Mouse (Mus musculus) E14TG2a.4 (cell line): ENCODE measurements at regions not wholly inside any gene's neighbourhood (a gene's known extent, or its start where the extent isn't known, plus 50 kb on each side); places are given as distances from the start of the nearest gene placed in this dataset.

Experiments
- CTCF ChIP-seq: conservative IDR thresholded peaks from 2 replicates; pipeline ENCODE4 v1.5.1; 2014; ENCODE audit warnings: low read length
- NANOG ChIP-seq: IDR thresholded peaks from 2 replicates; pipeline ENCODE4 v1.6.1; 2014; ENCODE audit warnings: borderline replicate concordance, low read length, mixed read lengths
- POU5F1 ChIP-seq: IDR thresholded peaks from 2 replicates; pipeline ENCODE4 v1.6.1; 2014; ENCODE audit warnings: low read length, borderline replicate concordance

- no peak for TF ChIP-seq CTCF
- no peak for TF ChIP-seq NANOG
- TF ChIP-seq POU5F1: no peak
These were observed 363.8 kb upstream of the Fign start for GRCm38 (mm10) chr2:64461636-64462035.
